Comparison of ENCODE assay signal across 9 mouse cellular contexts in the genomic region with DNA sequence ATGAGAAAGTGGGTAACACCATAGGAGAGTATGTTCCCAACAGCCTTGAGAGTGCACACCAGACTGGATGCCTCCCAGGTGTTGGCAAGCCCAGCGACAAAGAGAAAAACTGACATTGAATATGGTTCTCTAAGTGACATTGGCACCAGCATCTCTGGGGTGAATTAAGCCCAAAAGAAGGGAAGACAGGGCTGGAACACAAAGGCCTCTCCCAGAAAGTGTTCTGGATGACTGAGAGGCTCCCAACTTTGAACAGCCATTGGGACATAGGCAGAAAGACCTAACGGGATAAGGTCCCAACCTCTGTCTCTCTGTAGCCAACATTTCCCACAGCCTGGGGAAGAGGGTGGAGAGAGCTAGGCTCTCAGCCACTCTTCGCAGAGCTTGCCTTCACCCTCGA. TPM values are rescaled to one million over a fixed set of nuclear protein-coding genes. Genes with fewer than 3 reads are reported as not detected.
DNase-seq lines count a peak whose midpoint lies in the region; ATAC-seq lines count a peak whose summit lies in the region.
"Had no signal": no experiment of that assay in that cellular context is flagged by ENCODE, and none has a peak within 500 bp of the region (broad histone marks: within the 10 kb centered on the region; RNA-seq: fewer than 3 reads in every experiment).

No protein-coding gene starts in this region.

- no peak for ATAC-seq in lung, embryonic 16.5 days (ENCODE audit: low read depth)
- no peak for ATAC-seq in heart, embryonic 12.5 days (ENCODE audit: insufficient number of reproducible peaks, low FRiP score)
- ATAC-seq in limb, embryonic 13.5 days (ENCODE audit: low FRiP score, low read depth), result no peak
- no peak for ATAC-seq in stomach, embryonic 14.5 days (ENCODE audit: insufficient number of reproducible peaks, insufficient read depth, low FRiP score, low read depth)

- peaks cover 48% of the 10 kb centered on the region for H3K27me3 ChIP-seq in lung, embryonic 16.5 days (ENCODE audit: control insufficient read depth, insufficient read depth, low read depth, low read length)
- H3K27me3 ChIP-seq in heart, embryonic 12.5 days (replicated peaks), result peaks cover 70% of the 10 kb centered on the region
- H3K27me3 ChIP-seq in limb, embryonic 13.5 days, result peaks cover 92% of the 10 kb centered on the region
- peaks cover 30% of the 10 kb centered on the region for H3K27me3 ChIP-seq in stomach, embryonic 14.5 days (ENCODE audit: control insufficient read depth, insufficient read depth, low read length)

- WGBS in lung, embryonic 16.5 days, result 23% methylated on average over 4 of the region's 4 CpGs
- 24% methylated on average over 4 of the region's 4 CpGs for WGBS in heart, embryonic 12.5 days
- WGBS in limb, embryonic 13.5 days, result 17% methylated on average over 4 of the region's 4 CpGs
- 20% methylated on average over 4 of the region's 4 CpGs for WGBS in stomach, embryonic 14.5 days

- no peak overlapping the region for H3K27ac ChIP-seq in lung, embryonic 16.5 days (ENCODE audit: low read length)
- no peak overlapping the region for H3K27ac ChIP-seq in heart, embryonic 12.5 days (ENCODE audit: poor library complexity, severe bottlenecking)
- H3K27ac ChIP-seq in limb, embryonic 13.5 days, result no peak overlapping the region
- no peak overlapping the region for H3K27ac ChIP-seq in stomach, embryonic 14.5 days (ENCODE audit: low read length)

- no peak for DNase-seq in lung, postnatal 14 days
- DNase-seq in thymus, postnatal 0 days (ENCODE audit: low spot score), result no peak
- no peak for DNase-seq in right cerebral cortex, postnatal 4 days
- DNase-seq in spleen, adult 18-20 months, result no peak
- DNase-seq: thymus, postnatal 25 days had no signal

- peak overlapping the region; percentile 74 for H3K4me3 ChIP-seq in lung, embryonic 16.5 days (ENCODE audit: low read length)
- H3K4me3 ChIP-seq in heart, embryonic 12.5 days, result peak overlapping the region; percentile 64; the same call in 1 of the 2 replicates
- H3K4me3 ChIP-seq in limb, embryonic 13.5 days, result peak overlapping the region; percentile 58
- H3K4me3 ChIP-seq in stomach, embryonic 14.5 days (ENCODE audit: low read depth, low read length), result 0 out of 2 replicates have a peak overlapping the region, but pooled peaks have one; percentile 49

- H3K4me1 ChIP-seq in lung, embryonic 16.5 days (replicated peaks; ENCODE audit: control insufficient read depth, insufficient read depth, low read length), result peaks cover 7% of the 10 kb centered on the region
- peaks cover 23% of the 10 kb centered on the region for H3K4me1 ChIP-seq in heart, embryonic 12.5 days (replicated peaks)
- H3K4me1 ChIP-seq in limb, embryonic 13.5 days, result peaks cover 45% of the 10 kb centered on the region
- H3K4me1 ChIP-seq in stomach, embryonic 14.5 days (ENCODE audit: control insufficient read depth, insufficient read depth, low read length), result peaks cover 9% of the 10 kb centered on the region; the same call in 1 of the 2 replicates

- H3K9me3 ChIP-seq in lung, embryonic 16.5 days (ENCODE audit: control insufficient read depth, low read length), result no peaks in the 10 kb centered on the region
- H3K9me3 ChIP-seq in heart, embryonic 12.5 days (replicated peaks), result no peaks in the 10 kb centered on the region
- H3K9me3 ChIP-seq in limb, embryonic 13.5 days, result no peaks in the 10 kb centered on the region
- no peaks in the 10 kb centered on the region for H3K9me3 ChIP-seq in stomach, embryonic 14.5 days (ENCODE audit: control insufficient read depth, low read depth, low read length)

- peak overlapping the region; percentile 88 for H3K4me2 ChIP-seq in lung, embryonic 16.5 days (ENCODE audit: low read depth, low read length)
- peak overlapping the region; percentile 98 for H3K4me2 ChIP-seq in heart, embryonic 12.5 days
- H3K4me2 ChIP-seq in limb, embryonic 13.5 days (replicated peaks), result peak overlapping the region; percentile 95
- H3K4me2 ChIP-seq in stomach, embryonic 14.5 days (replicated peaks; ENCODE audit: low read depth, low read length), result peak overlapping the region; percentile 95

- H3K9ac ChIP-seq in lung, embryonic 16.5 days (ENCODE audit: low read length), result peak overlapping the region; percentile 86
- no peak overlapping the region for H3K9ac ChIP-seq in heart, embryonic 12.5 days
- H3K9ac ChIP-seq in limb, embryonic 13.5 days, result no peak overlapping the region
- no peak overlapping the region for H3K9ac ChIP-seq in stomach, embryonic 14.5 days (replicated peaks; ENCODE audit: low read depth, low read length)

- H3K36me3 ChIP-seq in lung, embryonic 16.5 days (ENCODE audit: control insufficient read depth, insufficient read depth, low read length), result peaks cover 18% of the 10 kb centered on the region
- no peaks in the 10 kb centered on the region for H3K36me3 ChIP-seq in heart, embryonic 12.5 days
- H3K36me3 ChIP-seq in limb, embryonic 13.5 days, result no peaks in the 10 kb centered on the region
- no peaks in the 10 kb centered on the region for H3K36me3 ChIP-seq in stomach, embryonic 14.5 days (ENCODE audit: control insufficient read depth, insufficient read depth, low read length)

RNA-seq across cellular contexts. Expression of a gene that starts 2.0 kb away (rescaled TPM):
- 13.3 and 18.4 TPM in 2 replicates for polyA plus RNA-seq in lung, embryonic 16.5 days (2015; fragmentation: Nextera tagmentation; extraction: Ambion mirVana)
- polyA plus RNA-seq in heart, embryonic 12.5 days (2016; fragmentation: Nextera tagmentation; extraction: Ambion mirVana), result 0.85 and 1.00 TPM in 2 replicates
- 1.1 and 1.3 TPM in 2 replicates for polyA plus RNA-seq in limb, embryonic 13.5 days (2015; fragmentation: Nextera tagmentation; extraction: Ambion mirVana)
- 4.4 and 6.6 TPM in 2 replicates for polyA plus RNA-seq in stomach, embryonic 14.5 days (2014; fragmentation: Nextera tagmentation; extraction: Ambion mirVana)
- 1.4 and 1.6 TPM in 2 replicates for polyA plus RNA-seq in thymus, postnatal 0 days (2015; fragmentation: Nextera tagmentation; extraction: Ambion mirVana)
